Comparison of ENCODE assay signal across 12 mouse cellular contexts in the genomic region with DNA sequence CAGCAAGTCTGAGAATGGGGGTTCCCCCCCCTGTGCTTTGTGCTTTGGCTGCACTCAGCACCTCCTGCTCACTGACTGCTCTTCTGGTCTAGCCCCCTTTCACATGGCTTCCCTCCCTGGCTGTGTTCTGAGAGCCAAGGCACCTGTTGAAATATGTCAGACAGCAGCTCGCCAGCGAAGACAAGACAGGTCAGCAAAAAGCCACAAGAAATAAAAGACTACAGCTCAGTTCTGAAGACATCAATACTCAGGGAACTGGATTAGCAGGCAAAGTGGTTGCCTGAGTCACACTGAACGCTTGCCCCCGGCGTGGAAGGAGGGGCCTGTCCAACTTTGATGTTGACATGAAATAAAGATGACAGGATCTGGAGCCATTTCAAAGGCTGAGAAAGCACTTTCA. TPM values are rescaled to one million over a fixed set of nuclear protein-coding genes. Genes with fewer than 3 reads are reported as not detected.
A peak's percentile ranks its signal among the peaks of the same experiment; 100 is the strongest.
DNase-seq lines count a peak whose midpoint lies in the region; ATAC-seq and TF ChIP-seq lines count a peak whose summit lies in the region.
"Had no signal": no experiment of that assay in that cellular context is flagged by ENCODE, and none has a peak within 500 bp of the region (broad histone marks: within the 10 kb centered on the region; RNA-seq: fewer than 3 reads in every experiment).

No protein-coding gene starts in this region.

- TF ChIP-seq RAD21 in CH12.LX (IDR thresholded peaks at IDR 0.05; ENCODE audit: low read depth, low read length): no peak

- no peak overlapping the region for H3K4me3 ChIP-seq in heart, embryonic 12.5 days
- H3K4me3 ChIP-seq in CH12.LX (replicated peaks in 1 of 3; ENCODE audit: low read depth in 2 of 3, low read length in 2 of 3, poor library complexity in 1 of 3): no peak overlapping the region
- no peak overlapping the region for H3K4me3 ChIP-seq in embryonic facial prominence, embryonic 12.5 days
- H3K4me3 ChIP-seq: neural tube, embryonic 12.5 days had no signal

- H3K79me2 ChIP-seq in CH12.LX (replicated peaks; ENCODE audit: control insufficient read depth, extremely low read depth, insufficient read depth, poor library complexity, severe bottlenecking): no peaks in the 10 kb centered on the region

- TF ChIP-seq CTCF in CH12.LX (conservative IDR thresholded peaks at IDR 0.05 in 1 of 2, IDR thresholded peaks at IDR 0.05 in 1 of 2; ENCODE audit: low read depth in 2 of 2, low read length in 2 of 2): no peak

- no peaks in the 10 kb centered on the region for H3K36me3 ChIP-seq in heart, embryonic 12.5 days
- no peaks in the 10 kb centered on the region for H3K36me3 ChIP-seq in CH12.LX (replicated peaks in 1 of 2; ENCODE audit: control insufficient read depth in 1 of 2, insufficient read depth in 1 of 2, low read length in 1 of 2)
- H3K36me3 ChIP-seq in embryonic facial prominence, embryonic 12.5 days: no peaks in the 10 kb centered on the region
- H3K36me3 ChIP-seq: neural tube, embryonic 12.5 days had no signal

- TF ChIP-seq EP300 in CH12.LX (IDR thresholded peaks at IDR 0.05; ENCODE audit: low read length): no peak

- no peaks in the 10 kb centered on the region for H3K9me3 ChIP-seq in heart, embryonic 12.5 days (replicated peaks)
- H3K9me3 ChIP-seq in CH12.LX (replicated peaks; ENCODE audit: low read length): no peaks in the 10 kb centered on the region
- no peaks in the 10 kb centered on the region for H3K9me3 ChIP-seq in embryonic facial prominence, embryonic 12.5 days
- H3K9me3 ChIP-seq: neural tube, embryonic 12.5 days had no signal

- H3K27me3 ChIP-seq in heart, embryonic 12.5 days (replicated peaks): no peaks in the 10 kb centered on the region
- H3K27me3 ChIP-seq in CH12.LX (replicated peaks): peaks cover 2% of the 10 kb centered on the region
- H3K27me3 ChIP-seq in embryonic facial prominence, embryonic 12.5 days: no peaks in the 10 kb centered on the region
- H3K27me3 ChIP-seq: neural tube, embryonic 12.5 days had no signal

- TF ChIP-seq POLR2A in CH12.LX (IDR thresholded peaks at IDR 0.05; ENCODE audit: low read depth, low read length): no peak

- DNase-seq in heart, adult 18-20 months: no peak
- no peak for DNase-seq in CH12.LX (ENCODE audit: extremely low read depth)
- peak; percentile 58 for DNase-seq in retina, postnatal 1 day
- DNase-seq in neural tube, embryonic 10.5 days (ENCODE audit: extremely low spot score, low spot score): no peak
- DNase-seq in layer of hippocampus, adult 8-10 months (ENCODE audit: low spot score in 2 of 2): no peak
- DNase-seq in right cerebral cortex, postnatal 36 days (ENCODE audit: low spot score in 2 of 2): no peak
- DNase-seq: cerebellum, postnatal 36 days; liver, postnatal 0 days had no signal

- dilution Hi-C loops in CH12.LX (cut with MboI; ENCODE audit: extremely low pct_ligation_motif_present, extremely low pct_unique_long_range_greater_than_20kb, low sequenced_read_pairs): no loop called here

- ATAC-seq in heart, embryonic 12.5 days (ENCODE audit: insufficient number of reproducible peaks, low FRiP score): no peak; the same call in 1 of the 2 replicates
- no peak for ATAC-seq in embryonic facial prominence, embryonic 12.5 days (ENCODE audit: insufficient number of reproducible peaks, insufficient read depth, low FRiP score, low TSS enrichment)
- ATAC-seq: hindbrain, embryonic 16.5 days; liver, postnatal 0 days had no signal

- peak overlapping the region; percentile 1; the same call in 1 of the 2 replicates for H3K27ac ChIP-seq in heart, embryonic 12.5 days (ENCODE audit: poor library complexity, severe bottlenecking)
- no peak overlapping the region for H3K27ac ChIP-seq in CH12.LX (ENCODE audit: insufficient read depth, low read depth)
- H3K27ac ChIP-seq in embryonic facial prominence, embryonic 12.5 days: 0 out of 2 replicates have a peak overlapping the region, but pooled peaks have one; percentile 12
- H3K27ac ChIP-seq: neural tube, embryonic 12.5 days had no signal

- H3K9ac ChIP-seq in heart, embryonic 12.5 days: no peak overlapping the region
- H3K9ac ChIP-seq in CH12.LX (ENCODE audit: insufficient read depth, low read depth): no peak overlapping the region
- no peak overlapping the region for H3K9ac ChIP-seq in embryonic facial prominence, embryonic 12.5 days
- H3K9ac ChIP-seq: liver, postnatal 0 days; neural tube, embryonic 12.5 days had no signal

- peaks cover 18% of the 10 kb centered on the region for H3K4me1 ChIP-seq in heart, embryonic 12.5 days (replicated peaks)
- no peaks in the 10 kb centered on the region; a peak in 1 of 4 replicates for H3K4me1 ChIP-seq in CH12.LX (ENCODE audit: control insufficient read depth in 1 of 2, insufficient read depth in 2 of 2)
- 0 out of 2 replicates have a peak, but pooled peaks cover 4% of the 10 kb centered on the region for H3K4me1 ChIP-seq in embryonic facial prominence, embryonic 12.5 days
- H3K4me1 ChIP-seq: neural tube, embryonic 12.5 days had no signal

- H3K4me2 ChIP-seq in heart, embryonic 12.5 days: no peak overlapping the region
- peak overlapping the region; percentile 5 for H3K4me2 ChIP-seq in CH12.LX (ENCODE audit: insufficient read depth, low read depth, poor library complexity, severe bottlenecking)
- no peak overlapping the region for H3K4me2 ChIP-seq in embryonic facial prominence, embryonic 12.5 days (replicated peaks)
- H3K4me2 ChIP-seq: neural tube, embryonic 12.5 days had no signal

- 29% methylated on average over 5 of the region's 5 CpGs for WGBS in heart, embryonic 12.5 days
- 45% methylated on average over 5 of the region's 5 CpGs for whole genome bisulfite sequencing in embryonic facial prominence, embryonic 12.5 days

- in situ Hi-C loops in CH12.LX (cut with MboI; ENCODE audit: low pct_ligation_motif_present, low pct_unique_long_range_greater_than_20kb, low sequenced_read_pairs): no loop called here

TF ChIP-seq in CH12.LX, 34 proteins besides CTCF, POLR2A, EP300 and RAD21:
- TF ChIP-seq MXI1 (IDR thresholded peaks at IDR 0.05; ENCODE audit: low read depth, low read length): no peak
- TF ChIP-seq RCOR1 (conservative IDR thresholded peaks at IDR 0.05; ENCODE audit: low read depth, low read length): no peak
- no peak for TF ChIP-seq NELFE (IDR thresholded peaks at IDR 0.05; ENCODE audit: low read depth, low read length)
- TF ChIP-seq SIN3A (IDR thresholded peaks at IDR 0.05; ENCODE audit: low read length): no peak
- no peak for TF ChIP-seq UBTF (IDR thresholded peaks at IDR 0.05; ENCODE audit: low read depth, low read length)
- TF ChIP-seq MYC (IDR thresholded peaks at IDR 0.05; ENCODE audit: low read depth, low read length): no peak
- no peak for TF ChIP-seq HCFC1 (IDR thresholded peaks at IDR 0.05; ENCODE audit: low read depth, low read length)
- TF ChIP-seq GABPA (IDR thresholded peaks at IDR 0.05; ENCODE audit: insufficient replicate concordance, low read depth, low read length): no peak
- no peak for TF ChIP-seq ZMIZ1 (IDR thresholded peaks at IDR 0.05; ENCODE audit: low read depth, low read length)
- no peak for TF ChIP-seq ZC3H11A (IDR thresholded peaks at IDR 0.05; ENCODE audit: low read depth, low read length)
- TF ChIP-seq JUND (conservative IDR thresholded peaks at IDR 0.05; ENCODE audit: low read depth, low read length): no peak
- TF ChIP-seq MEF2A (IDR thresholded peaks at IDR 0.05; ENCODE audit: borderline replicate concordance, low read depth, low read length): no peak
- TF ChIP-seq CHD2 (IDR thresholded peaks at IDR 0.05; ENCODE audit: low read length): no peak
- TF ChIP-seq MAX (IDR thresholded peaks at IDR 0.05; ENCODE audit: low read length): no peak

RNA-seq across cellular contexts. Expression of a gene that starts 36.0 kb away (rescaled TPM):
- 182 and 186 TPM in 2 replicates for polyA plus RNA-seq in heart, embryonic 12.5 days (2016; fragmentation: Nextera tagmentation; extraction: Ambion mirVana)
- total RNA-seq in heart, adult 18-20 months (2021): 100 to 1,000 TPM; 112 to 116 TPM
- total RNA-seq in CH12.LX (2012; rRNA removed) (183 and 217 TPM in 2 replicates), CH12.LX (2014; rRNA removed) (211 and 225 TPM in 2 replicates)
- polyA plus RNA-seq in CH12.LX (2012; ENCODE audit: insufficient read length, low read depth): 710 and 994 TPM in 2 replicates
- 184 and 201 TPM in 2 replicates for polyA plus RNA-seq in embryonic facial prominence, embryonic 12.5 days (2016; fragmentation: Nextera tagmentation; extraction: Ambion mirVana)
- total RNA-seq in layer of hippocampus, adult 8-10 months (2022): 100 to 1,000 TPM; 105 to 123 (median 120) TPM
